Mouse (Mus musculus) cortical plate, adult 2 months (tissue): Measurements from ENCODE around the gene Setd5.

ENCODE experiments used
- CTCF ChIP-seq: fragments of 200-500 bp; IDR thresholded peaks from 2 replicates; pipeline ENCODE4 v1.5.1; 2011; ENCODE audit warnings: mild to moderate bottlenecking, control low read depth, low read length; ENCODE audit not compliant: insufficient read depth; ENCODE audit errors: extremely low read depth
- POLR2A ChIP-seq: fragments of 200-500 bp; IDR thresholded peaks from 2 replicates; pipeline ENCODE4 v1.6.1; 2011; ENCODE audit warnings: mild to moderate bottlenecking, low read length, control low read depth; ENCODE audit not compliant: insufficient read depth; ENCODE audit errors: extremely low read depth

GRCm38 (mm10) chr6:113046041-113046975 lies 30.9 kb upstream of the Setd5 start, which contains the start of gene Thumpd3:
- TF ChIP-seq CTCF = no peak
- TF ChIP-seq POLR2A = peak; percentile 98
